ENCODE assay signal across 8 mouse cellular contexts in the genomic region with DNA sequence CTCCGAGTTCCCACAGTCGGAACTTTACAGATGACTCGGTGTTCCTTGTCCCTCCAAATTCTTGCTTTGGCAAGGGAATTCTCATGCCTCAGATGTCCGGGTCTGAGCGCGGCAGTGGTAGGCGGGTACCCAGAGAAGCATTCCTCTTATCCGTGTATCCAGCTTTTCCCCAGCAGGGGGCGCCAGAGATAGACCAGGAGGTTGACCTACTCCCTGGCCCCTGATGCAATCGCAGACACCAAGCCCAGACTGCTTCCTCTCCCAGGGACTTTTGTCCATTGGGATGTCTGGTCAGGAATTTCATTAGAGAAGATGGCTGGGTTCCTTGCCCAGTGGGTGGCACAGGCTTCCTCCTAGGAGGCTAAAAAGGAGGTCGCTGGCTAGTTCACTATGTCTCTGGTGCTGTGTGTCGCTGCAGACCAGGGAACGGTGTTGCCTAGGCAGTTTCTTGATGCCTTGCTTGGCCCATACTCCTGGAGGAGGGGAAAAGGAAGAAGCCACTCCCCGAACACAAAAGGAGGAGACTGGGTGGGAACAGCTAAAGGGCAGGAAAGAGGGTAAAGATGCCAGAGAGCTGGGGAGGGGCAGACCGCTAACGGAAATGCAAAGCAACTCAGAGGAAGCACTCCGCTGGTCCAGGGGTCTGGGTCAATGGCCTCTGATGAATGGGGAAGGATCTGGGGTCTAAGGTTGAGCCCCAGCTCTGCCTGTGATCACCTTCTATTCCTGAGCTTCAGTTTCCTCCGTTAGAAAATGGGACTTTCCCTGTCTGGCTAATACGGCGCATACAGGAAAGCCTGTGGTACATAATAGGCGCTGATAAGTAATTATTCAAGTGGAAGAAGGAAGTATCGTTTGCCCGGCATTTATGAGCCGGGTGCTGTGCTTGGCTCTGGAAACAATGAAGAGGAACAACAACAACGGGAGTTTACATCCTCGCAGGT. TPM values are rescaled to one million over a fixed set of nuclear protein-coding genes. Genes with fewer than 3 reads are reported as not detected.
DNase-seq lines count a peak whose midpoint lies in the region; ATAC-seq and TF ChIP-seq lines count a peak whose summit lies in the region.

No protein-coding gene starts in this region.

- no peak for TF ChIP-seq POLR2A in bone marrow macrophage, adult 2 months (IDR thresholded peaks at IDR 0.05; ENCODE audit: borderline replicate concordance, low read depth, low read length)
- TF ChIP-seq POLR2A in embryonic fibroblast, embryonic 13.5 days (IDR thresholded peaks at IDR 0.05; ENCODE audit: low read depth, low read length), result peak; percentile 81

- no peak overlapping the region for H3K27ac ChIP-seq in bone marrow macrophage, adult 2 months (ENCODE audit: insufficient read depth, low read depth, low read length)
- peak overlapping the region; percentile 48; the same call in 1 of the 2 replicates for H3K27ac ChIP-seq in embryonic fibroblast, embryonic 13.5 days (ENCODE audit: insufficient read depth, low read length)
- H3K27ac ChIP-seq in heart, embryonic 11.5 days (ENCODE audit: low read depth, low read length), result peak overlapping the region; percentile 47
- H3K27ac ChIP-seq in kidney, embryonic 15.5 days, result peak overlapping the region; percentile 76
- H3K27ac ChIP-seq in limb, embryonic 15.5 days, result no peak overlapping the region; the same call in 1 of the 2 replicates

- H3K4me2 ChIP-seq in heart, embryonic 11.5 days, result peak overlapping the region; percentile 52
- peak overlapping the region; percentile 47 for H3K4me2 ChIP-seq in kidney, embryonic 15.5 days
- peak overlapping the region; percentile 37 for H3K4me2 ChIP-seq in limb, embryonic 15.5 days

- H3K36me3 ChIP-seq in heart, embryonic 11.5 days (ENCODE audit: control insufficient read depth, insufficient read depth, low read length), result no peaks in the 10 kb centered on the region
- no peaks in the 10 kb centered on the region for H3K36me3 ChIP-seq in kidney, embryonic 15.5 days
- H3K36me3 ChIP-seq in limb, embryonic 15.5 days, result no peaks in the 10 kb centered on the region

- peak; percentile 71 for ATAC-seq in heart, embryonic 11.5 days (replicated peaks; ENCODE audit: insufficient number of reproducible peaks, low FRiP score, low TSS enrichment)
- ATAC-seq in kidney, embryonic 15.5 days (replicated peaks; ENCODE audit: low FRiP score), result peak; percentile 72
- ATAC-seq in limb, embryonic 15.5 days (ENCODE audit: insufficient number of reproducible peaks, low FRiP score, low TSS enrichment, low read depth), result no peak

- peak; percentile 92 to 93 for DNase-seq in B cell, adult 2 months
- DNase-seq in monocyte, adult 2 months (ENCODE audit: low read depth in 1 of 2, low spot score in 2 of 2), result peak; percentile 57 to 79
- peak; percentile 74 to 89 for DNase-seq in spleen, postnatal 14 days (ENCODE audit: low spot score in 2 of 2)

- 16% methylated on average over 26 of the region's 26 CpGs for WGBS in heart, embryonic 11.5 days (ENCODE audit: insufficient replicate concordance)
- 13% methylated on average over 26 of the region's 26 CpGs for WGBS in kidney, embryonic 15.5 days
- WGBS in limb, embryonic 15.5 days, result 15% methylated on average over 26 of the region's 26 CpGs

- peak; percentile 78 for TF ChIP-seq CTCF in bone marrow macrophage, adult 2 months (IDR thresholded peaks at IDR 0.05; ENCODE audit: low read depth, low read length)
- peak; percentile 48; the same call in 1 of the 2 replicates for TF ChIP-seq CTCF in embryonic fibroblast, embryonic 13.5 days (IDR thresholded peaks at IDR 0.05; ENCODE audit: borderline replicate concordance, insufficient read depth, low read length)

- peaks cover 35% of the 10 kb centered on the region for H3K27me3 ChIP-seq in heart, embryonic 11.5 days (ENCODE audit: control insufficient read depth, insufficient read depth, low read length)
- peaks cover 43% of the 10 kb centered on the region for H3K27me3 ChIP-seq in kidney, embryonic 15.5 days
- peaks cover 36% of the 10 kb centered on the region for H3K27me3 ChIP-seq in limb, embryonic 15.5 days

- H3K9ac ChIP-seq in heart, embryonic 11.5 days (ENCODE audit: low read depth, low read length), result no peak overlapping the region
- H3K9ac ChIP-seq in kidney, embryonic 15.5 days, result no peak overlapping the region
- H3K9ac ChIP-seq in limb, embryonic 15.5 days, result no peak overlapping the region

- no peaks in the 10 kb centered on the region for H3K9me3 ChIP-seq in heart, embryonic 11.5 days (replicated peaks; ENCODE audit: control insufficient read depth, low read length)
- H3K9me3 ChIP-seq in kidney, embryonic 15.5 days (replicated peaks), result no peaks in the 10 kb centered on the region
- no peaks in the 10 kb centered on the region for H3K9me3 ChIP-seq in limb, embryonic 15.5 days

- H3K4me1 ChIP-seq in bone marrow macrophage, adult 2 months (ENCODE audit: control insufficient read depth, insufficient read depth, low read length), result peaks cover 4% of the 10 kb centered on the region; the same call in 1 of the 2 replicates
- H3K4me1 ChIP-seq in embryonic fibroblast, embryonic 13.5 days (ENCODE audit: control insufficient read depth, insufficient read depth, low read length), result 0 out of 2 replicates have a peak, but pooled peaks cover 2% of the 10 kb centered on the region
- H3K4me1 ChIP-seq in heart, embryonic 11.5 days (ENCODE audit: control insufficient read depth, insufficient read depth, low read length), result peaks cover 26% of the 10 kb centered on the region
- peaks cover 51% of the 10 kb centered on the region for H3K4me1 ChIP-seq in kidney, embryonic 15.5 days
- H3K4me1 ChIP-seq in limb, embryonic 15.5 days, result peaks cover 26% of the 10 kb centered on the region

- H3K4me3 ChIP-seq in bone marrow macrophage, adult 2 months (ENCODE audit: insufficient read depth, low read length), result no peak overlapping the region
- H3K4me3 ChIP-seq in embryonic fibroblast, embryonic 13.5 days (ENCODE audit: insufficient read depth, low read length), result no peak overlapping the region
- H3K4me3 ChIP-seq in heart, embryonic 11.5 days (ENCODE audit: low read depth, low read length), result 0 out of 2 replicates have a peak overlapping the region, but pooled peaks have one; percentile 1
- H3K4me3 ChIP-seq in kidney, embryonic 15.5 days (replicated peaks), result peak overlapping the region; percentile 21
- H3K4me3 ChIP-seq in limb, embryonic 15.5 days, result no peak overlapping the region; the same call in 1 of the 2 replicates

RNA-seq across cellular contexts. Expression of a gene that starts 6.7 kb away (rescaled TPM):
- not detected in 2 replicates for polyA plus RNA-seq in bone marrow macrophage, adult 2 months (2012; ENCODE audit: insufficient read depth, insufficient read length, missing spikeins)
- 2.2 and 3.3 TPM in 2 replicates for polyA plus RNA-seq in embryonic fibroblast, embryonic 13.5 days (2011; ENCODE audit: insufficient read length, low read depth, missing spikeins)
- polyA plus RNA-seq in heart, embryonic 11.5 days (2014; fragmentation: Nextera tagmentation; extraction: Ambion mirVana), result 0.63 and 1.3 TPM in 2 replicates
- 1.7 TPM in 2 replicates for polyA plus RNA-seq in kidney, embryonic 15.5 days (2015; fragmentation: Nextera tagmentation; extraction: Ambion mirVana)
- polyA plus RNA-seq in limb, embryonic 15.5 days (2015; fragmentation: Nextera tagmentation; extraction: Ambion mirVana), result 1.2 and 1.3 TPM in 2 replicates

RNA-seq across cellular contexts. Expression of a gene that starts 29.5 kb away (rescaled TPM):
- 54.3 and 60.3 TPM in 2 replicates for polyA plus RNA-seq in bone marrow macrophage, adult 2 months (2012; ENCODE audit: insufficient read depth, insufficient read length, missing spikeins)
- polyA plus RNA-seq in embryonic fibroblast, embryonic 13.5 days (2011; ENCODE audit: insufficient read length, low read depth, missing spikeins), result 182 and 220 TPM in 2 replicates
- polyA plus RNA-seq in heart, embryonic 11.5 days (2014; fragmentation: Nextera tagmentation; extraction: Ambion mirVana), result 68.9 and 77.8 TPM in 2 replicates
- 84.7 and 97.3 TPM in 2 replicates for polyA plus RNA-seq in kidney, embryonic 15.5 days (2015; fragmentation: Nextera tagmentation; extraction: Ambion mirVana)
- 89.3 and 97.9 TPM in 2 replicates for polyA plus RNA-seq in limb, embryonic 15.5 days (2015; fragmentation: Nextera tagmentation; extraction: Ambion mirVana)

RNA-seq across cellular contexts. Expression of a gene that starts 48.2 kb away (rescaled TPM):
- polyA plus RNA-seq in bone marrow macrophage, adult 2 months (2012; ENCODE audit: insufficient read depth, insufficient read length, missing spikeins), result 38.3 and 54.2 TPM in 2 replicates
- polyA plus RNA-seq in embryonic fibroblast, embryonic 13.5 days (2011; ENCODE audit: insufficient read length, low read depth, missing spikeins), result 18.6 and 22.8 TPM in 2 replicates
- polyA plus RNA-seq in heart, embryonic 11.5 days (2014; fragmentation: Nextera tagmentation; extraction: Ambion mirVana), result 86.9 and 90.6 TPM in 2 replicates
- 114 and 123 TPM in 2 replicates for polyA plus RNA-seq in kidney, embryonic 15.5 days (2015; fragmentation: Nextera tagmentation; extraction: Ambion mirVana)
- polyA plus RNA-seq in limb, embryonic 15.5 days (2015; fragmentation: Nextera tagmentation; extraction: Ambion mirVana), result 96.2 and 97.1 TPM in 2 replicates

RNA-seq across cellular contexts. Expression of a gene that starts 52.7 kb away (rescaled TPM):
- 5.2 and 6.1 TPM in 2 replicates for polyA plus RNA-seq in bone marrow macrophage, adult 2 months (2012; ENCODE audit: insufficient read depth, insufficient read length, missing spikeins)
- polyA plus RNA-seq in embryonic fibroblast, embryonic 13.5 days (2011; ENCODE audit: insufficient read length, low read depth, missing spikeins), result 18.6 and 19.8 TPM in 2 replicates
- 18.9 and 21.6 TPM in 2 replicates for polyA plus RNA-seq in heart, embryonic 11.5 days (2014; fragmentation: Nextera tagmentation; extraction: Ambion mirVana)
- 43.7 and 48.1 TPM in 2 replicates for polyA plus RNA-seq in kidney, embryonic 15.5 days (2015; fragmentation: Nextera tagmentation; extraction: Ambion mirVana)
- 34.8 and 36.9 TPM in 2 replicates for polyA plus RNA-seq in limb, embryonic 15.5 days (2015; fragmentation: Nextera tagmentation; extraction: Ambion mirVana)

Comparison
In these comparisons a context has a peak if more than half of its experiments do, and no peak if none do; other contexts are left out.
1. H3K27ac ChIP-seq: peak in embryonic fibroblast, embryonic 13.5 days (single experiment), heart, embryonic 11.5 days (single experiment) and kidney, embryonic 15.5 days (single experiment); none in bone marrow macrophage, adult 2 months (single experiment) and limb, embryonic 15.5 days (single experiment).
2. H3K4me3 ChIP-seq: peak in heart, embryonic 11.5 days (single experiment) and kidney, embryonic 15.5 days (single experiment); none in bone marrow macrophage, adult 2 months (single experiment), embryonic fibroblast, embryonic 13.5 days (single experiment) and limb, embryonic 15.5 days (single experiment).
3. Peak in every context shown above with its lines, with median percentiles within 50 percentile points of each other: DNase-seq and H3K4me2 ChIP-seq.